Mouse (Mus musculus): ENCODE results near the gene Aggf1. TPM values are rescaled to one million over a fixed set of nuclear protein-coding genes. Genes with fewer than 3 reads are reported as not detected.

Gene Aggf1
- polyA plus RNA-seq, 1 experiment = 35.6 TPM

DNA sequence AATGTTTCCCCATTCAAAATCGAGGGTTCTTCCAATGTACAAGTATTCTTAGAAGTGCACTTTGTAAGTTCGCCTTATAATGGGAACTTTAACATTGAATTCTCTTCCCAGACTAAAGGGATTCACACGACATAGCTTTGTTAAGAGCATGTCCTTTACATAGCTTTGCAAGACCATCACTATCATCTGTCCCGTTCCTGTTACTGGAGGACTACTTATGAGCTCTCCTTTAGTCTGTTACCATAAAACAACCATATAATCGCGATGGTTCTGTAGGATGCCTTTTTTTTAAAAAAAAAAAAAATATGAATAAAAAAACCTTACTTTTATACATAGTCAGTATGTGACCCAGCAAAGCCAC is 382 bp upstream of the Aggf1 start:
- no peak for DNase-seq (ENCODE audit: low read depth)
- no peak for TF ChIP-seq POLR2A (IDR thresholded peaks at IDR 0.05; ENCODE audit: borderline replicate concordance, extremely low read depth, insufficient read depth, insufficient read length, poor library complexity, severe bottlenecking)
- no peak for TF ChIP-seq CTCF (IDR thresholded peaks at IDR 0.05; ENCODE audit: borderline replicate concordance, extremely low read depth, insufficient read depth, insufficient read length)

DNA sequence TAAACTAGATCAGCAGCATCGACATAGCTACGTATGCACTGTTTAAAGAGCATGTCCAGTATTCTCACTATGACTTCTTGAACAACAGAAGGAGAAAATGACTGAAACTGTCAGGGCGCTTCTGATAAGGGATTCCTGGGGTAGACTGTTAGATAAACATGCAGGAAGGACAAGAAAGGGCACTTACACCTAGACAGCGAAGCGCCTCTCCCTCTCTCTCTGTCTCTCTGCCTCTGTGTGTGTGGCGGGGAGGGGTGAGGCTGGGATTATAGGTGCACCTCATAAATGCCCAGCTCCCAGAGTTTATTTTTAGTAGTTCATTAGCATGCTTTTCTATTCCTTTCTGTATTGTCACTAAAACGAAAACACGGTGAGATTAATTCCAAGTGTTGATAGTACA is 8.8 kb downstream of the Aggf1 start:
- no peak for TF ChIP-seq CTCF (IDR thresholded peaks at IDR 0.05; ENCODE audit: borderline replicate concordance, extremely low read depth, insufficient read depth, insufficient read length)
- no peak for TF ChIP-seq POLR2A (IDR thresholded peaks at IDR 0.05; ENCODE audit: borderline replicate concordance, extremely low read depth, insufficient read depth, insufficient read length, poor library complexity, severe bottlenecking)
- DNase-seq (ENCODE audit: low read depth) = no peak

DNA sequence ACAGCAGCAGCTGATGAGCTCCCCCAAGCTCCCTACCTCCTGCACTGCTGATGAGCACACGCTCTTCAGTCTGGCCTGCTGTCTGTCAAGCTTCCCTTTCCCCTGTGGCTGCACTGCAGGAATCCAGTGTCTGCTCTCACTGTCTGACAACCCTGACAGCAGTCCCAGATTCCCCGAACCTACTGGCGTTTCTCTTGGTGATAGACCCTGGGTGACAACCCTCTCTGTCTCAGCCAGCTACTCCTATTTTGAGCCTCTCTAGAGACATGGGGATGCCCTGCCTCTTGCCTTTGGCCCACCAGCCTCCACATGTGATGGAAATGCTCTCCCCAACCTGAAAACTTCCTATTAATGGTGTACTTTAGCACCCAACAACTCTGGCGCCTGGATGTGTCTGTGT is 11.7 kb downstream of the Aggf1 start:
- TF ChIP-seq CTCF (IDR thresholded peaks at IDR 0.05; ENCODE audit: borderline replicate concordance, extremely low read depth, insufficient read depth, insufficient read length) (no peak), POLR2A (IDR thresholded peaks at IDR 0.05; ENCODE audit: borderline replicate concordance, extremely low read depth, insufficient read depth, insufficient read length, poor library complexity, severe bottlenecking) (no peak)
- no peak for DNase-seq (ENCODE audit: low read depth)

DNA sequence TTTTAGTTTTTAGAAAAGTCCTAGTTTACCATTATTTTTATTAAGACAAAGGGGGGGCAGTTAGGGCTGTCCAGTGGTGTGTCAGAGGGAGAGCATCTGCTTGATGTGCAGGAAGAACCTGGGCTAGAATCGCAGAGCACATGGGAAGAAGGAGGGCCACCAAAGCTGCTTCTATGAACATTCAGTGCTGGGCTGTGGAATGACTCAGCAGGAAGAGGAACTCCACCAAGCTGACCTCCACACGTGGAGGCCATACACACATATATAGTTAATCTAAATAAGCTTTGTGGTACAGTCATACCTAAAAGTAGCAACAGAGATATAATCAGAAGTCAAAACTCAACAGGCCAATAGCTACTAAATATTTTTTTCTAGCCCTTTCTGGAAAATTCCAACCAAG is 16.9 kb downstream of the Aggf1 start:
- no peak for DNase-seq (ENCODE audit: low read depth)
- TF ChIP-seq POLR2A (IDR thresholded peaks at IDR 0.05; ENCODE audit: borderline replicate concordance, extremely low read depth, insufficient read depth, insufficient read length, poor library complexity, severe bottlenecking) (no peak), CTCF (IDR thresholded peaks at IDR 0.05; ENCODE audit: borderline replicate concordance, extremely low read depth, insufficient read depth, insufficient read length) (no peak)

DNA sequence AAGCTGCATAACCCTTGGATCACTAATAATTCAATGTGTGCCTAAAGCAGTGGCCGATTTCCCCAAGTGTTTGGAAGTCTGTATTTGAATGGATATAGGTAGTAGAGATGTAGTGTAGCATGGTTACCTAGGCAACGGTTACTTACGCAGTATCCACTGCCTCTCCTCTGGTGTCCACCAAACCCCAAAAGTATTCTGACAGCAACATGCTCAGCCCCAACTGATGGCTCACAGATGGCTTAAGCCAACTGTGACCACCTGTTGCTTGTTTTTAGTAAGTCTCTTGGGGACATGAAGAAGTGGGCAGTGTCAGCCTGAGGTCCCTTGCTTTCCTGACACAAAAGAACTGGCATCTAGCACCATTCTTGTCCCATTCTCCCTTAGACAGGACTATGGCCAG is 26.7 kb downstream of the Aggf1 start:
- no peak for TF ChIP-seq POLR2A (IDR thresholded peaks at IDR 0.05; ENCODE audit: borderline replicate concordance, extremely low read depth, insufficient read depth, insufficient read length, poor library complexity, severe bottlenecking)
- TF ChIP-seq CTCF (IDR thresholded peaks at IDR 0.05; ENCODE audit: borderline replicate concordance, extremely low read depth, insufficient read depth, insufficient read length) = no peak
- DNase-seq (ENCODE audit: low read depth) = no peak

DNA sequence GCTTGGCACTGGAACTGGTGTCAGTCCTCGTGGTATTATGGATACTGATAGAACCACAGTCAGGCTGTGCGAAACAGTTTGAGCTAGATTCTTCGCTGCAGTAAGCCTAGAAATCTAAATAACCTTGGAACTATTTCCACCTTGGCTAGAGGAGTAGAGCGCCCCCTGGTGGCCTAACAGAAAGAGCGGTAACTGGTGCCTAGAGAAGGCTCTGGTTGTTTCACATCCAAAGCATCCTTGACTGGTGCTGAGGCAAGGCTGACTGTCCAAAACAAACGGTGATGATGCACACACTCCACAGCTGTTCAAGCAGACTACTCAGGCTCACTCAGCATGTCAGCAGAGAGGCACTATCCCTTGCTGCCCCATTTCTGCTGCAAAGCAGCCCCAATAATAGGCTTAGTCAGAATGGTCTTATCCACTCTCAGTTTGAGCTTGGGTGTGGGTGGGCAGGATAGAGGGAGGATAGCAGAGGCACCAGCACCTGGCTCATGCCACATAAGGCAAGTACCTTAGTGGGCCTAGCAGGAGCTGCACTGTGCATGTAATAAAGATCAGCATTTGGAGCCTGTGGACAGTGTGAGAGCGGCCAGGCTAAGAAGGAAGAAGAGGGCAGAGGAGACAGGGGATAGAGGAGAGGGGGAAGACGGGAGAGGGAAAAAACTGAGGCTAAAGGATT is 28.0 kb downstream of the Aggf1 start:
- DNase-seq (ENCODE audit: low read depth) = peak; percentile 91
- no peak for TF ChIP-seq POLR2A (IDR thresholded peaks at IDR 0.05; ENCODE audit: borderline replicate concordance, extremely low read depth, insufficient read depth, insufficient read length, poor library complexity, severe bottlenecking)
- TF ChIP-seq CTCF (IDR thresholded peaks at IDR 0.05; ENCODE audit: borderline replicate concordance, extremely low read depth, insufficient read depth, insufficient read length) = peak; percentile 86; the same call in 1 of the 2 replicates

DNA sequence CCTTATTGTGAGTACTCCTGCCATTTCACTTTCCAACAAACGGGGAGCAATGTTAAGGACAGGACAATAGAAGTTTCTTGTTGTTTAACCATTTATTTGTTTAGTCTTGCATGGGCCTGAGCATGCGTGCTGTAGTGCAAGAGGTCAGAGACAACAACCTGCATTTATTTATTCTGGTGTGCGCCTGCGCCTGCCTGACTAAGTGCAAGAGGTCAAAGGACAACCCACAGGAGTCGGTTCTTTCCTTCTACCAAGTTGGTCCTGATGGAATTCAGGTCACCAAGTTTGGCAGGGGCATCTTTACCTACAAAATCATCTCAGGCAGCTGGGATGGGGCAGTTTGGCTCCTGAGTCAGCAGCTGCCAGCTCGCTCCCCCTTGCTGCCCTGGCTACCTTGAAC is 29.3 kb downstream of the Aggf1 start:
- DNase-seq (ENCODE audit: low read depth) = no peak

DNA sequence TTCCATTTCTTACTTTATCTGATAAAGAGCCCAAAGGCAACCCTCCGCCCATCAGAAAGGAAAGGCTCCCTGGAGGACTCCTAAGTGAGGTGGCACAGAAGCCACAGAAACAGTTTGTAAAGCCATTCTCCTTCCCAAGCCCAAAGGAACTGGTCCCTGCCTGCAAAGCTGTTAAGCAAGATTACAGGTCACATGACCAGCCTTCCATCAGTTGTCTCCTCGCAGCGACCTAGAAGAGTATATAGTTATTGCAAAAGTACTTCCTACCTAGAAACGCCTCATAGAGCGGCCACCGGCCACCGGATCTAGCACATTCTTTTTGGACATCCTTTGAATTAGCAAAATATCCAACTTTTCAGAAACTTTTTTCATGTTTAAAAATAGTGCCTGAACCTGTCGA is 31.7 kb downstream of the Aggf1 start:
- no peak for TF ChIP-seq CTCF (IDR thresholded peaks at IDR 0.05; ENCODE audit: borderline replicate concordance, extremely low read depth, insufficient read depth, insufficient read length)
- no peak for TF ChIP-seq POLR2A (IDR thresholded peaks at IDR 0.05; ENCODE audit: borderline replicate concordance, extremely low read depth, insufficient read depth, insufficient read length, poor library complexity, severe bottlenecking)
- no peak for DNase-seq (ENCODE audit: low read depth)

More for the DNA sequence above, 29.3 kb downstream of the Aggf1 start:
- no peak for TF ChIP-seq CTCF (IDR thresholded peaks at IDR 0.05; ENCODE audit: borderline replicate concordance, extremely low read depth, insufficient read depth, insufficient read length)
- TF ChIP-seq POLR2A (IDR thresholded peaks at IDR 0.05; ENCODE audit: borderline replicate concordance, extremely low read depth, insufficient read depth, insufficient read length, poor library complexity, severe bottlenecking) = no peak

DNA sequence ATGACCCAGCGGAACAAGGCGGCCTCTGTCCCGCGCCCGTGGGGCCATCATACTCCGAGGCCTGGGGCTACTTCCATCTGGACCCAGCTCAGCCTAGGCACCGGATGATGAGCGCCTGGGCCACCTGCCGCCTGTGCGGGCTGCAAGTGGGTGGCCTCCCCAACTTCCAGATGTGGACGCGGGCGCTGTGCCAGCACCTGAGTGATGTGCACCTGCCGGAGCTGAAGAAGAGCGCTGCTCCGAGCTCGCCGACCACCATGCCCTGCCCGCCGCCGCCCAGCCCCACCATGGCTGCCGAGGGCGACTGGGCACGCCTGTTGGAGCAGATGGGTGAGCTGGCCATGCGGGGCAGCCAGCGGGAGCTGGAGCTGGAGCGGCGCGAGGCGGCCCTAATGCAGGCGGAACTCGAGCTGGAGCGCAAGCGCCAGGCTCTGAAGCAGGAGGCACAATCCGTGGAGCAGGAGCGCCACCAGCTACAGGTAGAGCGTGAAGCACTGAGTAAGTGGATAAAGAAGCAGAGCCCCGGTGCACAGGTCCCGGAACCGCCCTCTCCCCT is 39.0 kb downstream of the Aggf1 start:
- DNase-seq (ENCODE audit: low read depth) = peak; percentile 56
- TF ChIP-seq CTCF (IDR thresholded peaks at IDR 0.05; ENCODE audit: borderline replicate concordance, extremely low read depth, insufficient read depth, insufficient read length) (no peak), POLR2A (IDR thresholded peaks at IDR 0.05; ENCODE audit: borderline replicate concordance, extremely low read depth, insufficient read depth, insufficient read length, poor library complexity, severe bottlenecking) (no peak)

DNA sequence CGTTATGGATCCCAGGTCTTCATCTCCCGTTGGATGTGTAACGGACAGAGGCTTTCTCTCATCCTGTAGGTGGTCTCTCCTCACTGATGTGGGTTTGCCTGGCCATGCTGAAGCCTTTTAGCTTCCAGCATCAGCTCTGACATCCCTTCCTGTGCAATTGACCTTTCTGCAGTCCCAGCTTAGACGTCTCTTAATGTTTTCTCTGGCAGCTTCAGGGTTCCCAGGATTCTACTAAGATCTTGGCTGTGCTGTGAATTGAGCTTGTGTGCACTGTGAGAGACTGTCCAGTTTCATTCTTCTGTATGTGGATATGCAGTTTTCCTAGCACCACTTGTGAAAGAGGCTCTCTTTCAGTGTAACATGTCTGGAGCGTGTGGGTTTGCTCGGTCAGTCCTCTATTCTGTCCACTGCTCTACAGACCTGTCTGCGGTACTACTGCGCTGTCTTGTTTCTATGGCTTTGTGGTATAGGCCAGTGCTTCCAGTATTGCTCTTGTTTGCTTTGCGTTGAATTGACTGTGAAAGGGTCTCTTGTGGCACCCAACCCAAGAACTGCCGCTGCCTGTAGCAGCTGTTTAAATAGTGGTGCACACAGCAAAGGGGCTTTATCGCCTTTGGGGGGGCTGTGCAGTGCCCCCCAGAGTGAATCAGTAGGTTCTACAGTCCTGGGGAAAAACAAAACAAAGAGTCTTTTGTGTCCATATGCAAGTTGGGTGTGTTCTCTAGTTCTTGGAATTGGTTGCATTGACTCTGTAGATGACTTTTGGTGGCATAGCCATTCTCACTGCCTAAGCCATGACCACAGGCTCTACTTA is 42.9 kb downstream of the Aggf1 start:
- TF ChIP-seq CTCF (IDR thresholded peaks at IDR 0.05; ENCODE audit: borderline replicate concordance, extremely low read depth, insufficient read depth, insufficient read length) (no peak), POLR2A (IDR thresholded peaks at IDR 0.05; ENCODE audit: borderline replicate concordance, extremely low read depth, insufficient read depth, insufficient read length, poor library complexity, severe bottlenecking) (no peak)
- no peak for DNase-seq (ENCODE audit: low read depth)

DNA sequence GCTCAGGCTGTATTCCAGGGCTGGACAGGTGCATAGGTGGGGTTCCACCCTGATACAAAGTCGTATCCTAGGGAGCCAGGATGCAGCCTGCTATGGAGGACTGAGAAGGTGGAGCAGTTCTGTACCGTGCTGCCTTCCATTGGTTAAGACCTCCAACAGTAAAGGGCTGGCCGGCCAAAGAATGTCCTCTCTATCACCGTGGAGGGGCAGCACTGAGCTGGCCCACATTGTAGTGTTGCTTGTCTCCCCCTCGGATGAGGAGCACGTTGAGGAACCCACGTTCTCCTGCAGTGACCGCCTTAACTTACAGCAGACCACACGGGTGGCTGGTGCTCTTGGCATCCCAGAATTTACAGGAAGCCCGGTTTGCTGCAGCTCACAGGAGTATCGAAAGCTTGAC is 44.6 kb downstream of the Aggf1 start:
- TF ChIP-seq CTCF (IDR thresholded peaks at IDR 0.05; ENCODE audit: borderline replicate concordance, extremely low read depth, insufficient read depth, insufficient read length) (peak; percentile 11; the same call in 1 of the 2 replicates), POLR2A (IDR thresholded peaks at IDR 0.05; ENCODE audit: borderline replicate concordance, extremely low read depth, insufficient read depth, insufficient read length, poor library complexity, severe bottlenecking) (no peak)
- DNase-seq (ENCODE audit: low read depth) = no peak

Measured in brain, embryonic 14.5 days (tissue).